Mouse (Mus musculus): ENCODE results near the gene Cox8b. TPM values are rescaled to one million over a fixed set of nuclear protein-coding genes. Genes with fewer than 3 reads are reported as not detected.

Gene Cox8b
- polyA plus RNA-seq, 1 experiment from 2014 or later, result not detected

DNA sequence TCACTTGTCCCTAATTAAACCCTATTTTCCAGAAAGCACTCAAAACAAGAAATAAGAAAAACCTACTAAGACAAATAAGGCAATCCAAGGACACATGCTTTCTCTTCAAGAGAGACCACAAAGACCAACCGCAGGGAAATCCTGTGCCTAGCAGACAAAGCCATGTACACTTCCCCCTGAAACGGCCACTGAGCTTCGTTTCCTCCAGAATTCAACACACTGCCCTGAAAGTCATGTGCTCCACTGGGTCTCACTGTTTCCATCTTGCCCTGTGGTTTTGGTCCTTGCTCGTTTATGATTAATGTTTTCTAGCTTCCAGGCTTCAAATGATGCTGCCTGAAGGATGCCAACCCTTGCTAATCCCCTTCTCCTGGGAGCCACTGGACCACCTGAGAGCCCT lies 26.0 kb downstream of the Cox8b start:
- no peak overlapping the region for H3K9ac ChIP-seq (ENCODE audit: low read length)
- H3K27ac ChIP-seq (ENCODE audit: low read depth, low read length), result no peak overlapping the region
- 87% methylated on average over 4 of the region's 4 CpGs for WGBS

GRCm38 (mm10) chr7:140864761-140865160 lies 35.5 kb downstream of the Cox8b start:
- Histone ChIP-seq H3K36me3 (ENCODE audit: control insufficient read depth, insufficient read depth, low read length) (peaks cover 6% of the 10 kb centered on the region; the same call in 1 of the 2 replicates), H3K4me1 (replicated peaks; ENCODE audit: control insufficient read depth, insufficient read depth, low read length) (no peaks in the 10 kb centered on the region), H3K27me3 (ENCODE audit: control insufficient read depth, insufficient read depth, low read length) (no peaks in the 10 kb centered on the region), H3K9ac (ENCODE audit: low read length) (no peak overlapping the region), H3K9me3 (ENCODE audit: control insufficient read depth, low read length) (no peaks in the 10 kb centered on the region), H3K27ac (ENCODE audit: low read depth, low read length) (no peak overlapping the region), H3K4me2 (ENCODE audit: low read depth, low read length, severe bottlenecking) (no peak overlapping the region), H3K4me3 (ENCODE audit: low read depth, low read length) (no peak overlapping the region)
- 89% methylated on average over 12 of the region's 12 CpGs for WGBS
- no peak for DNase-seq (ENCODE audit: low spot score)
- no peak for ATAC-seq (replicated peaks; ENCODE audit: low FRiP score)

More for the DNA sequence above, 26.0 kb downstream of the Cox8b start:
- no peaks in the 10 kb centered on the region for H3K36me3 ChIP-seq (ENCODE audit: control insufficient read depth, insufficient read depth, low read length)
- H3K9me3 ChIP-seq (ENCODE audit: control insufficient read depth, low read length), result no peaks in the 10 kb centered on the region
- no peak overlapping the region for H3K4me2 ChIP-seq (ENCODE audit: low read depth, low read length, severe bottlenecking)
- no peaks in the 10 kb centered on the region for H3K27me3 ChIP-seq (ENCODE audit: control insufficient read depth, insufficient read depth, low read length)
- ATAC-seq (replicated peaks; ENCODE audit: low FRiP score), result no peak
- no peak for DNase-seq (ENCODE audit: low spot score)
- H3K4me1 ChIP-seq (replicated peaks; ENCODE audit: control insufficient read depth, insufficient read depth, low read length), result no peaks in the 10 kb centered on the region
- H3K4me3 ChIP-seq (ENCODE audit: low read depth, low read length), result no peak overlapping the region

GRCm38 (mm10) chr7:140860728-140861127 lies 39.5 kb downstream of the Cox8b start:
- no peak overlapping the region for H3K27ac ChIP-seq (ENCODE audit: low read depth, low read length)
- H3K27me3 ChIP-seq (ENCODE audit: control insufficient read depth, insufficient read depth, low read length), result no peaks in the 10 kb centered on the region
- H3K9ac ChIP-seq (ENCODE audit: low read length), result no peak overlapping the region
- no peak for ATAC-seq (replicated peaks; ENCODE audit: low FRiP score)
- peaks cover 8% of the 10 kb centered on the region for H3K4me1 ChIP-seq (replicated peaks; ENCODE audit: control insufficient read depth, insufficient read depth, low read length)
- 92% methylated on average over 5 of the region's 5 CpGs for WGBS
- H3K4me3 ChIP-seq (ENCODE audit: low read depth, low read length), result no peak overlapping the region
- H3K36me3 ChIP-seq (ENCODE audit: control insufficient read depth, insufficient read depth, low read length), result peaks cover 6% of the 10 kb centered on the region
- no peaks in the 10 kb centered on the region for H3K9me3 ChIP-seq (ENCODE audit: control insufficient read depth, low read length)
- H3K4me2 ChIP-seq (ENCODE audit: low read depth, low read length, severe bottlenecking), result no peak overlapping the region
- peak; percentile 42 for DNase-seq (ENCODE audit: low spot score)

DNA sequence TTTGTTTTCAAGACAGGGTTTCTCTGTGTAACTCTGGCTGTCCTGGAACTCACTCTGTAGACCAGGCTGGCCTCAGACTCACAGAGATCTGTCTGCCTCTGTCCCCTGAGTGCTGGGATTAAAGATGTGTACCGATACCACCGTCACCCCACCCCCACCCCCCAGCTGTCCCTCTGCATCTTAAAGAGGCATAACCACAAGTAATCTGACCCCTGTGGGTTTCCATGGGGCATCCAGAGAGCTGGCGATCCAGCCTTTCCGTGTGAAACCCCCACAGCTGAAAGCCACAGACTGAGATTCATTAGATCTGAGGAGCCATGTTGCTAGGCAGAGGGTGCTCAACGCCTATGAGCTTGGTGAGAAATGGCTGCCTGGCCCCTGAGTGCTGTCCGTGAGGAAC lies 40.2 kb downstream of the Cox8b start:
- Histone ChIP-seq H3K9me3 (ENCODE audit: control insufficient read depth, low read length) (no peaks in the 10 kb centered on the region), H3K9ac (ENCODE audit: low read length) (no peak overlapping the region), H3K4me3 (ENCODE audit: low read depth, low read length) (no peak overlapping the region), H3K4me2 (ENCODE audit: low read depth, low read length, severe bottlenecking) (no peak overlapping the region), H3K36me3 (ENCODE audit: control insufficient read depth, insufficient read depth, low read length) (peaks cover 6% of the 10 kb centered on the region), H3K27me3 (ENCODE audit: control insufficient read depth, insufficient read depth, low read length) (no peaks in the 10 kb centered on the region), H3K27ac (ENCODE audit: low read depth, low read length) (no peak overlapping the region), H3K4me1 (replicated peaks; ENCODE audit: control insufficient read depth, insufficient read depth, low read length) (peaks cover 15% of the 10 kb centered on the region)
- DNase-seq (ENCODE audit: low spot score) (no peak), ATAC-seq (replicated peaks; ENCODE audit: low FRiP score) (no peak)
- WGBS, result 87% methylated on average over 6 of the region's 6 CpGs

- H3K9me3 ChIP-seq (ENCODE audit: control insufficient read depth, low read length), result no peaks in the 10 kb centered on the region
- H3K9ac ChIP-seq (ENCODE audit: low read length), result no peak overlapping the region
- no peak overlapping the region for H3K4me3 ChIP-seq (ENCODE audit: low read depth, low read length)
- WGBS, result 96% methylated on average over 8 of the region's 8 CpGs
- H3K4me2 ChIP-seq (ENCODE audit: low read depth, low read length, severe bottlenecking), result no peak overlapping the region
- peaks cover 15% of the 10 kb centered on the region for H3K4me1 ChIP-seq (replicated peaks; ENCODE audit: control insufficient read depth, insufficient read depth, low read length)
- H3K27ac ChIP-seq (ENCODE audit: low read depth, low read length), result no peak overlapping the region
- no peaks in the 10 kb centered on the region for H3K27me3 ChIP-seq (ENCODE audit: control insufficient read depth, insufficient read depth, low read length)
- peaks cover 6% of the 10 kb centered on the region for H3K36me3 ChIP-seq (ENCODE audit: control insufficient read depth, insufficient read depth, low read length)
- no peak for DNase-seq (ENCODE audit: low spot score)
- ATAC-seq (replicated peaks; ENCODE audit: low FRiP score), result no peak
Observed at GRCm38 (mm10) chr7:140858746-140859145, 41.5 kb downstream of the Cox8b start.

- Histone ChIP-seq H3K4me1 (replicated peaks; ENCODE audit: control insufficient read depth, insufficient read depth, low read length) (peaks cover 15% of the 10 kb centered on the region), H3K27ac (ENCODE audit: low read depth, low read length) (peak within 1 kb of the TSS; percentile 82), H3K27me3 (ENCODE audit: control insufficient read depth, insufficient read depth, low read length) (no peaks in the 10 kb centered on the region), H3K9me3 (ENCODE audit: control insufficient read depth, low read length) (no peaks in the 10 kb centered on the region), H3K36me3 (ENCODE audit: control insufficient read depth, insufficient read depth, low read length) (peaks cover 7% of the 10 kb centered on the region), H3K9ac (ENCODE audit: low read length) (peak within 1 kb of the TSS; percentile 87), H3K4me2 (ENCODE audit: low read depth, low read length, severe bottlenecking) (peak within 1 kb of the TSS; percentile 98), H3K4me3 (ENCODE audit: low read depth, low read length) (peak within 1 kb of the TSS; percentile 79)
- WGBS, result 41% methylated on average over 40 of the region's 40 CpGs
- ATAC-seq (replicated peaks; ENCODE audit: low FRiP score) (peak; percentile 34), DNase-seq (ENCODE audit: low spot score) (peak; percentile 53)
Observed at GRCm38 (mm10) chr7:140857550-140858505, 42.4 kb downstream of the Cox8b start, which contains the start of gene Bet1l. Gene Bet1l, minus strand, starts transcription at chr7:140857577.

- Histone ChIP-seq H3K9me3 (ENCODE audit: control insufficient read depth, low read length) (no peaks in the 10 kb centered on the region), H3K9ac (ENCODE audit: low read length) (peak within 1 kb of the TSS; percentile 87), H3K4me1 (replicated peaks; ENCODE audit: control insufficient read depth, insufficient read depth, low read length) (peaks cover 15% of the 10 kb centered on the region), H3K27me3 (ENCODE audit: control insufficient read depth, insufficient read depth, low read length) (no peaks in the 10 kb centered on the region), H3K4me2 (ENCODE audit: low read depth, low read length, severe bottlenecking) (peak within 1 kb of the TSS; percentile 98), H3K27ac (ENCODE audit: low read depth, low read length) (peak within 1 kb of the TSS; percentile 82), H3K36me3 (ENCODE audit: control insufficient read depth, insufficient read depth, low read length) (peaks cover 5% of the 10 kb centered on the region), H3K4me3 (ENCODE audit: low read depth, low read length) (peak within 1 kb of the TSS; percentile 79)
- ATAC-seq (replicated peaks; ENCODE audit: low FRiP score), result peak; percentile 76
- peak; percentile 90 for DNase-seq (ENCODE audit: low spot score)
- WGBS, result under 1% methylated on average over 50 of the region's 50 CpGs
Observed at GRCm38 (mm10) chr7:140856785-140857549, 43.3 kb downstream of the Cox8b start, which contains the start of gene Ric8a. Gene Ric8a, plus strand, starts transcription at chr7:140856957.
